In genomic region chr14:18468611-18469010, GRCm38 (mm10) we compare ENCODE assay signal across 9 mouse cellular contexts.
DNase-seq lines count a peak whose midpoint lies in the region; ATAC-seq and TF ChIP-seq lines count a peak whose summit lies in the region.
"Had no signal": no experiment of that assay in that cellular context is flagged by ENCODE, and none has a peak within 500 bp of the region (broad histone marks: within the 10 kb centered on the region; RNA-seq: fewer than 3 reads in every experiment).

No protein-coding gene starts in this region.

- TF ChIP-seq POLR2A in brain, embryonic 14.5 days (IDR thresholded peaks at IDR 0.05; ENCODE audit: borderline replicate concordance, extremely low read depth, insufficient read depth, insufficient read length, poor library complexity, severe bottlenecking): no peak

- H3K36me3 ChIP-seq in heart, embryonic 11.5 days (ENCODE audit: control insufficient read depth, insufficient read depth, low read length): no peaks in the 10 kb centered on the region
- H3K36me3 ChIP-seq in hindbrain, embryonic 12.5 days: no peaks in the 10 kb centered on the region

- no peaks in the 10 kb centered on the region for H3K27me3 ChIP-seq in heart, embryonic 11.5 days (ENCODE audit: control insufficient read depth, insufficient read depth, low read length)
- no peaks in the 10 kb centered on the region for H3K27me3 ChIP-seq in hindbrain, embryonic 12.5 days
- H3K27me3 ChIP-seq: CH12.LX had no signal

- H3K27ac ChIP-seq in heart, embryonic 11.5 days (ENCODE audit: low read depth, low read length): no peak overlapping the region
- no peak overlapping the region for H3K27ac ChIP-seq in hindbrain, embryonic 12.5 days

- H3K4me1 ChIP-seq in heart, embryonic 11.5 days (ENCODE audit: control insufficient read depth, insufficient read depth, low read length): no peaks in the 10 kb centered on the region
- H3K4me1 ChIP-seq in hindbrain, embryonic 12.5 days: no peaks in the 10 kb centered on the region

- intact Hi-C loops in gastrocnemius, postnatal 36 days (cut with DNase I): loop anchor here (10.0 kb wide), 1 partner anchor 94 kb away; no protein-coding TSS in a partner anchor

- H3K9ac ChIP-seq in heart, embryonic 11.5 days (ENCODE audit: low read depth, low read length): no peak overlapping the region
- H3K9ac ChIP-seq in hindbrain, embryonic 12.5 days: no peak overlapping the region

- H3K9me3 ChIP-seq in heart, embryonic 11.5 days (replicated peaks; ENCODE audit: control insufficient read depth, low read length): no peaks in the 10 kb centered on the region
- H3K9me3 ChIP-seq in hindbrain, embryonic 12.5 days (replicated peaks): no peaks in the 10 kb centered on the region

- TF ChIP-seq CTCF in brain, embryonic 14.5 days (IDR thresholded peaks at IDR 0.05; ENCODE audit: borderline replicate concordance, extremely low read depth, insufficient read depth, insufficient read length): no peak

- H3K4me2 ChIP-seq in heart, embryonic 11.5 days: no peak overlapping the region
- no peak overlapping the region for H3K4me2 ChIP-seq in hindbrain, embryonic 12.5 days (replicated peaks)

- DNase-seq in heart, adult 18-20 months: peak; percentile 58 to 63
- DNase-seq in 3T3-L1 (ENCODE audit: low read depth, low spot score): peak; percentile 90
- DNase-seq in brain, embryonic 14.5 days (ENCODE audit: low read depth): peak; percentile 22
- peak; percentile 19 to 33 for DNase-seq in gastrocnemius, postnatal 36 days
- no peak for DNase-seq in spleen, postnatal 14 days (ENCODE audit: low spot score in 2 of 2)

- ATAC-seq in heart, embryonic 11.5 days (replicated peaks; ENCODE audit: insufficient number of reproducible peaks, low FRiP score, low TSS enrichment): no peak
- ATAC-seq in activated CD4-positive, CD25-positive, alpha-beta regulatory T cell, adult 4 months: no peak
- no peak for ATAC-seq in hindbrain, embryonic 12.5 days (ENCODE audit: low FRiP score)

- H3K4me3 ChIP-seq in heart, embryonic 11.5 days (ENCODE audit: low read depth, low read length): no peak overlapping the region
- no peak overlapping the region for H3K4me3 ChIP-seq in hindbrain, embryonic 12.5 days

- 79% methylated on average over 3 of the region's 3 CpGs for WGBS in heart, embryonic 11.5 days (ENCODE audit: insufficient replicate concordance)
- WGBS in hindbrain, embryonic 12.5 days: 77% methylated on average over 3 of the region's 3 CpGs

Comparison
In these comparisons a context has a peak if more than half of its experiments do, and no peak if none do; other contexts are left out.
1. DNase-seq: peak in heart, adult 18-20 months (2 of 2), 3T3-L1 (single experiment), brain, embryonic 14.5 days (single experiment) and gastrocnemius, postnatal 36 days (2 of 2); none in spleen, postnatal 14 days (0 of 2).